Mouse (Mus musculus) T-cell, adult 2 months (primary cell): ENCODE measurements around the gene Mri1.

Experiments used
- DNase-seq: peaks from one replicate; pipeline ENCODE4 v3.0.0; 2022; ENCODE audit warnings: low spot score

Mri1 gene

GRCm38 (mm10) chr8:84236998-84237473 lies 20.1 kb downstream of the Mri1 start, which contains the start of gene Zswim4:
Zswim4 (minus strand) TSS chr8:84237055.
- DNase-seq, result peak; percentile 96

- no peak for DNase-seq
These were observed 20.6 kb downstream of the Mri1 start for GRCm38 (mm10) chr8:84236410-84236997.

- no peak for DNase-seq
These were observed 21.2 kb downstream of the Mri1 start for GRCm38 (mm10) chr8:84235746-84236409.

GRCm38 (mm10) chr8:84233055-84233454 lies 24.1 kb downstream of the Mri1 start:
- DNase-seq, result no peak

- no peak for DNase-seq
These were observed 26.4 kb downstream of the Mri1 start for GRCm38 (mm10) chr8:84230735-84231134.

GRCm38 (mm10) chr8:84223322-84224029 lies 33.6 kb downstream of the Mri1 start:
- DNase-seq, result no peak

- no peak for DNase-seq
These were observed 34.5 kb downstream of the Mri1 start for GRCm38 (mm10) chr8:84222566-84223165.

GRCm38 (mm10) chr8:84220105-84220504 lies 37.0 kb downstream of the Mri1 start:
- no peak for DNase-seq

GRCm38 (mm10) chr8:84218143-84218542 lies 39.0 kb downstream of the Mri1 start:
- DNase-seq, result no peak

GRCm38 (mm10) chr8:84217206-84217605 lies 39.9 kb downstream of the Mri1 start:
- DNase-seq, result no peak

- no peak for DNase-seq
These were observed 43.8 kb downstream of the Mri1 start for GRCm38 (mm10) chr8:84213277-84213676.

- no peak for DNase-seq
These were observed 45.1 kb downstream of the Mri1 start for GRCm38 (mm10) chr8:84211881-84212563.

- DNase-seq, result no peak
These were observed 45.9 kb downstream of the Mri1 start for GRCm38 (mm10) chr8:84211202-84211601.

GRCm38 (mm10) chr8:84210167-84210791 lies 46.8 kb downstream of the Mri1 start:
- peak; percentile 77 for DNase-seq

- DNase-seq, result no peak
These were observed 48.4 kb downstream of the Mri1 start for GRCm38 (mm10) chr8:84208381-84209380.

- DNase-seq, result no peak
These were observed 49.3 kb downstream of the Mri1 start for GRCm38 (mm10) chr8:84207811-84208210.

GRCm38 (mm10) chr8:84206666-84207065 lies 50.5 kb downstream of the Mri1 start:
- no peak for DNase-seq

GRCm38 (mm10) chr8:84205073-84205472 lies 52.1 kb downstream of the Mri1 start:
- DNase-seq, result no peak

- peak; percentile 52 for DNase-seq
These were observed 53.0 kb downstream of the Mri1 start for GRCm38 (mm10) chr8:84203975-84204772.
